Mouse (Mus musculus): ENCODE measurements around the gene Katnbl1. TPM values are rescaled to one million over a fixed set of nuclear protein-coding genes. Genes with fewer than 3 reads are reported as not detected.

The Katnbl1 gene
- polyA plus RNA-seq, 1 experiment from 2014 or later, result 33.9 TPM

DNA sequence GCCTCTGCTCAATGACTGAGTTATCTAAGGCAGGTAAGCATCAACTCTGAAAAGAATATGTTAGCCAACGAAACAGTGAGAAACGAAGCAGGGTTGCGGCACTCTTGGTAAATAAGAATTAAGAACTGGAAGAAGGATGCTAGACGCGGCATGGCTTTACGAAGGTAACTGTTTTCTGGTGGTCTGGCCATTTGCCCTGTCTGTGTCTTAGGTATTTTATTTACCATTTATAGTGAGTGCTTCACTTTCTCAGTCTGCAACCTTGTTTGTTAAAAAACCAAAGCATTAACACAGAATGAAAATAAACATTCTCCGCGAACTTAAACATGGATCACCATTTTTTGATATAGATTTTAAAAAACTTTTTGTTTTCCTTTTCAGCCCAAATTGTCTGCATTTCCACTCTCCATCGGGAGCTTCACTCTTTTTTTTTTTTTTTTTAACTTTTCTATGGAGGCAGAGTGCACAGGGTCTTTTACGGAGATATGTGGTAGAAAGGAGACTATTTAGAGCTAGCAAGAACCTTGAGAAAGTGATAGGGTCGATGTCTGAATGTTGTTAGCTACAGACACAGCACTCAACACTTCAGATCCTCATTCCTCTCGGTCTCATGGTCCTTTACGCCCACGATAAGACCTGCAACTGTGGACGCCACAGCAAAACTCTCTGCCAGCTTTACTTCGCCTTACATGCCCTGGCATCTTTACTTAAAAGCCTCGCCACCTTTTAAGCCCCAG, 75.3 kb downstream of the Katnbl1 start:
- Histone ChIP-seq H3K4me2 (ENCODE audit: low read depth, low read length) (peak overlapping the region; percentile 71), H3K27me3 (replicated peaks; ENCODE audit: control insufficient read depth, insufficient read depth, low read length) (no peaks in the 10 kb centered on the region), H3K4me3 (ENCODE audit: low read length) (peak overlapping the region; percentile 88), H3K36me3 (ENCODE audit: control insufficient read depth, insufficient read depth, low read length) (no peaks in the 10 kb centered on the region), H3K9ac (ENCODE audit: low read depth, low read length) (peak overlapping the region; percentile 85), H3K4me1 (ENCODE audit: control insufficient read depth, insufficient read depth, low read length) (no peaks in the 10 kb centered on the region), H3K9me3 (ENCODE audit: control insufficient read depth, low read length) (no peaks in the 10 kb centered on the region), H3K27ac (ENCODE audit: low read length) (peak overlapping the region; percentile 72)
- ATAC-seq, result peak; percentile 78
- WGBS, result 25% methylated on average over 17 of the region's 17 CpGs

DNA sequence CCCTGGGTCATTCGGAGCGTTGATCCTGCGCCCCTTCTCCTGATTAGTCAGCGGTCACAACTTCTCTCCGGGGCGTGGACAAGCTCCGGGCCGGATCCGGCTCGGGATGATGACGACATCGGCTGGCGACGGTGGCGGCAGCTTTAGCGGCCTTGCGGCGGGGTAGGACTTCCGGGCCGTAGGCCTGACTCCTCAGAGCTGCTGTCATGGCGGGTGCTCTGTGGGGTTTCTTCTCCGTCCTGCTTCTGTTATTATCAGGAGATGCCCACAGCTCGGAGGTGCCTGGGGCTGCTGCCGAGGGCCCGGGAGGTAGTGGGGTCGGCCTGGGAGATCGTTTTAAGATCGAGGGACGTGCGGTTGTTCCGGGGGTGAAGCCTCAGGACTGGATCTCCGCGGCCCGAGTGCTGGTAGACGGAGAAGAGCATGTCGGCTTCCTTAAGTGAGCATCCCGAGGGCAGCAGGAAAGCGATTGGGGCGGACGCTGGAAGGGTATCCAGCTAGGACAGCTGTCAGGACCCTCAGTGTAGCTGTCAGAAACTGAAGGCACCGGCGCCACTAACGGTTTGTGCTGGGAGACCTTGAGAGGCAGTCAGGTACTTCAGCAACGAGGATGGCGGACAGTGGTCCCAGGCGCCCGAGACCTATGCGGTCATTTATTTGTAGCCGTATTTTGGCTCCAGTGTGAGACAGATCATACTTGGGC, 76.0 kb downstream of the Katnbl1 start, which contains the start of gene Emc7:
Gene Emc7 (plus strand): TSS at position 136 of the 703 bp plus-strand sequence.
- H3K4me1 ChIP-seq (ENCODE audit: control insufficient read depth, insufficient read depth, low read length), result no peaks in the 10 kb centered on the region
- peak within 1 kb of the TSS; percentile 72 for H3K27ac ChIP-seq (ENCODE audit: low read length)
- peak within 1 kb of the TSS; percentile 85 for H3K9ac ChIP-seq (ENCODE audit: low read depth, low read length)
- WGBS, result under 1% methylated on average over 49 of the region's 49 CpGs
- H3K9me3 ChIP-seq (ENCODE audit: control insufficient read depth, low read length), result no peaks in the 10 kb centered on the region
- ATAC-seq, result peak; percentile 100
- peak within 1 kb of the TSS; percentile 88 for H3K4me3 ChIP-seq (ENCODE audit: low read length)
- peaks cover 2% of the 10 kb centered on the region; the same call in 1 of the 2 replicates for H3K36me3 ChIP-seq (ENCODE audit: control insufficient read depth, insufficient read depth, low read length)
- H3K27me3 ChIP-seq (replicated peaks; ENCODE audit: control insufficient read depth, insufficient read depth, low read length), result no peaks in the 10 kb centered on the region
- peak within 1 kb of the TSS; percentile 71 for H3K4me2 ChIP-seq (ENCODE audit: low read depth, low read length)

DNA sequence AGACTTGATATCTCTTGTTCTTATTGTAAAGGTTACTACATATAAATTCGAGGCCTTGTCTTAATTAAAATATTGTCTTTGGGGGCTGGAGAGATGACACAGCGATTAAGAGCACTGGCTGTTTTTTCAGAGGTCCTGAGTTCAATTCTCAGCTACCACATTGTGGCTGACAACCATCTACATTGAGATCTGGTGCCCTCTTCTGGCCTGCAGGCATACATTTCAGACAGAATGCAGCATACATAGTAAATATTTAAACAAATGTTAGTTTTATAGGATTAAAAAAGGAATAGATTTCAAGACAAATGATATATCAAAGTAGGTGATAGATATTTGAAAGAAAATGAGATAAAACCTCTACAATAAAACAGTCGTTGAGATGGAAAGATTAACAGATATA, 81.5 kb downstream of the Katnbl1 start:
- peaks cover 9% of the 10 kb centered on the region for H3K36me3 ChIP-seq (ENCODE audit: control insufficient read depth, insufficient read depth, low read length)
- H3K9ac ChIP-seq (ENCODE audit: low read depth, low read length), result no peak overlapping the region
- WGBS, result 94% methylated on average over 3 of the region's 3 CpGs
- ATAC-seq, result no peak
- H3K4me2 ChIP-seq (ENCODE audit: low read depth, low read length), result no peak overlapping the region
- no peaks in the 10 kb centered on the region for H3K4me1 ChIP-seq (ENCODE audit: control insufficient read depth, insufficient read depth, low read length)
- H3K9me3 ChIP-seq (ENCODE audit: control insufficient read depth, low read length), result no peaks in the 10 kb centered on the region
- H3K27me3 ChIP-seq (replicated peaks; ENCODE audit: control insufficient read depth, insufficient read depth, low read length), result no peaks in the 10 kb centered on the region
- no peak overlapping the region for H3K27ac ChIP-seq (ENCODE audit: low read length)
- no peak overlapping the region for H3K4me3 ChIP-seq (ENCODE audit: low read length)

Other genes starting within 250 kb of the Katnbl1 start
- not detected in 2 replicates for gene Olfr1316, start 244.2 kb upstream of the Katnbl1 start, polyA plus RNA-seq (2015; fragmentation: Nextera tagmentation; extraction: Ambion mirVana)
- gene Olfr1317, start 238.9 kb upstream of the Katnbl1 start, polyA plus RNA-seq (2015; fragmentation: Nextera tagmentation; extraction: Ambion mirVana), result not detected in 2 replicates
- not detected in 2 replicates for gene Olfr1318, start 225.0 kb upstream of the Katnbl1 start, polyA plus RNA-seq (2015; fragmentation: Nextera tagmentation; extraction: Ambion mirVana)
- 19.9 and 22.6 TPM in 2 replicates for gene Lpcat4, start 139.7 kb upstream of the Katnbl1 start, polyA plus RNA-seq (2015; fragmentation: Nextera tagmentation; extraction: Ambion mirVana)
- gene Nutm1, start 119.9 kb upstream of the Katnbl1 start, polyA plus RNA-seq (2015; fragmentation: Nextera tagmentation; extraction: Ambion mirVana), result 0.04 TPM in 1 of 2 replicates, not detected in the other
- 214 and 238 TPM in 2 replicates for gene Nop10, start 117.3 kb upstream of the Katnbl1 start, polyA plus RNA-seq (2015; fragmentation: Nextera tagmentation; extraction: Ambion mirVana)
- 11.9 and 14.9 TPM in 2 replicates for gene Slc12a6, start 113.4 kb upstream of the Katnbl1 start, polyA plus RNA-seq (2015; fragmentation: Nextera tagmentation; extraction: Ambion mirVana)
- not detected in 2 replicates for gene Gm21985, start 112.9 kb upstream of the Katnbl1 start, polyA plus RNA-seq (2015; fragmentation: Nextera tagmentation; extraction: Ambion mirVana)
- gene Emc4, start 11.2 kb upstream of the Katnbl1 start, polyA plus RNA-seq (2015; fragmentation: Nextera tagmentation; extraction: Ambion mirVana), result 113 and 118 TPM in 2 replicates
- 19.2 and 20.1 TPM in 2 replicates for gene Emc7, start 75.8 kb downstream of the Katnbl1 start, polyA plus RNA-seq (2015; fragmentation: Nextera tagmentation; extraction: Ambion mirVana)
- not detected in 2 replicates for gene Chrm5, start 101.6 kb downstream of the Katnbl1 start, polyA plus RNA-seq (2015; fragmentation: Nextera tagmentation; extraction: Ambion mirVana)
- gene Aven, start 113.8 kb downstream of the Katnbl1 start, polyA plus RNA-seq (2015; fragmentation: Nextera tagmentation; extraction: Ambion mirVana), result 1.7 and 6.2 TPM in 2 replicates